Mouse (Mus musculus): Measurements from ENCODE around the gene 4930404H24Rik. TPM values are rescaled to one million over a fixed set of nuclear protein-coding genes. Genes with fewer than 3 reads are reported as not detected.

Gene 4930404H24Rik
- polyA plus RNA-seq, 1 experiment from 2014 or later, result not detected

Other genes with a start within 250 kb of the 4930404H24Rik start
- gene Kif3b, start 201.4 kb upstream of the 4930404H24Rik start, polyA plus RNA-seq (2015; fragmentation: Nextera tagmentation; extraction: Ambion mirVana), result 1.8 and 2.2 TPM in 2 replicates
- gene Asxl1, start 147.0 kb upstream of the 4930404H24Rik start, polyA plus RNA-seq (2015; fragmentation: Nextera tagmentation; extraction: Ambion mirVana), result 5.6 and 5.9 TPM in 2 replicates
- 5.3 and 5.4 TPM in 2 replicates for gene Nol4l, start 37.2 kb downstream of the 4930404H24Rik start, polyA plus RNA-seq (2015; fragmentation: Nextera tagmentation; extraction: Ambion mirVana)
- gene Commd7, start 140.0 kb downstream of the 4930404H24Rik start, polyA plus RNA-seq (2015; fragmentation: Nextera tagmentation; extraction: Ambion mirVana), result 39.8 and 39.9 TPM in 2 replicates
- gene Dnmt3b, start 156.7 kb downstream of the 4930404H24Rik start, polyA plus RNA-seq (2015; fragmentation: Nextera tagmentation; extraction: Ambion mirVana), result 8.2 and 8.6 TPM in 2 replicates
- gene Dnmt3c, start 203.9 kb downstream of the 4930404H24Rik start, polyA plus RNA-seq (2015; fragmentation: Nextera tagmentation; extraction: Ambion mirVana), result 0.38 and 0.49 TPM in 2 replicates
- 161 and 202 TPM in 2 replicates for gene Mapre1, start 248.5 kb downstream of the 4930404H24Rik start, polyA plus RNA-seq (2015; fragmentation: Nextera tagmentation; extraction: Ambion mirVana)